Mouse (Mus musculus) thymus, postnatal 4 days (tissue): Measurements from ENCODE around the gene Tmem210.
"Not testable (repeated sequence)": the region's sequence is repeated elsewhere in the genome, so short reads cannot be mapped to it uniquely, and the experiment has no call there.

ENCODE experiments used
- DNase-seq: peaks from one replicate; pipeline ENCODE4 v3.0.0; 2021

The Tmem210 gene

DNA sequence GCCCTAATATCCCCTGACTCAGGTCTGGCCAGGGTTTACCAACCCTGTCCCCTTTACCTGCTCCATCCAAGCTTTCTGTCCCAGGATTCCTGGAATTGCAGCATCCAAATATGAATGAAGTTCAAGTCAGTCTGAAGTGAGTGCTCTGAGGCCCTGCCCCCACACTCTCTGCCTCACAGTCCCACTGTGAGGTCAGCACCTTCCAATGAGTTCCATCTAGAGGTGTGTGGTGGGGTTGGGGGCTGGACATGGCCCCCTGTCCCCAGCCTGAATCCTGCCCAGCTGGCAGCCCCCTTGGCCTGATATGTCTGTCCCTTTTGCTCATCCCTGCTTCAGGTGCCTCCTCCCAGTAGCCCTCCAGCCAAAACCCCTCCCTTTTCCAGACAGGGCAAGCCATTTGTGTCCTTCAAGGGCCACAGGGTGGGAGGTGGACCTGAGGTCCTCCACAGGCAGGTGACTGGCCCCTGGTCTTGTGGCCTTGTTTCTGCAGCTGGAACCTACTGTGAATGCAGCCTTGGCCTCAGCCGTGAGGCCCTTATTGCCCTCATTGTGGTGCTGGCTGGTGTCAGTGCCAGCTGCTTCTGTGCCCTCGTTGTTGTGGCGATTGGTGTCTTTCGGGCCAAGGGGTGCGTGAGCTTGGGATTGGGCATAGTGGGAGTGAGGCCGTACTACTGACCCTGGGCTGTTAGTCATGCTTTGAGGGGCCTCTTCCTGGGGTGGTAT lies at the start of gene Tmem210:
Tmem210 (plus strand) TSS at position 219 of the 723 bp plus-strand sequence.
- DNase-seq = no peak

DNA sequence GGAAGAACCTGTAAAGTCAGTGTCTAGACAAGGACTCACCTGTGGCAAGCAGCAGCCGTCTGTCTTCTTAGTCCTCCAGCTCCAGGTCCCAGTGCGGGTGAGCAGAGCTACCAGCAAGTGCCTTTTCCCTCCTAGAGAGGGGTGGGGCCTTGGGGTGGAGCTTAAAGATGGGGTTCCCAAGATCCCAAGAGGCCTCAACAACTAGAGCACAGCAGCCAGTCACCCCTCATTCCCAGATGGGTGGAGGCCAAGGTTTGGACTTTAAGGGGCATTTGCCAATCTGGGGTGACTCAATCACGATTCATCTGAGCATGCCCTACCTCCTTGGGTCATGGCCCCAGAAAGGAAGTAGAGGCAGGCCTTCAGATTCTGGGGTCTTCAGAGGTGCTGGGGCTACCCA lies 48.2 kb upstream of the Tmem210 start:
- no peak for DNase-seq

DNA sequence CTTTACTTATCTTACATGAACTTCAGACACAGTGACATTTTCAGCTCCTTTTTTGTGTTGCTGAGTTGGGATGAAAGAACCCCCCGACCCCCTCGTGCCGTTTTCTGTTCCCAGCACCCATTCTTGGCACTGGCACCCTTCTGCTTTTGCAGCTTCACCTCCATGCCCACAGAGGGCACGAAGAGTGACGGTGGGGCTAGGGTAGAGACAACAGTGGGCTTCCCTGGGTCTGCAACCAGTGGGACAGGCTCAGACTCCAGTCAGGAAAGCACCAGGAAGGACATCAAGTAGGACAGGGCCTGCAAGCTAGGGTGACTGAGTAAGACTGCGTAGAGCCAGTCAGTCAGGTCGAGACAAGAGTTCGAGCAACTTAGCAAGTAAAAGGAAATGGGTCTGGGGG lies 47.6 kb upstream of the Tmem210 start:
- DNase-seq = no peak

DNA sequence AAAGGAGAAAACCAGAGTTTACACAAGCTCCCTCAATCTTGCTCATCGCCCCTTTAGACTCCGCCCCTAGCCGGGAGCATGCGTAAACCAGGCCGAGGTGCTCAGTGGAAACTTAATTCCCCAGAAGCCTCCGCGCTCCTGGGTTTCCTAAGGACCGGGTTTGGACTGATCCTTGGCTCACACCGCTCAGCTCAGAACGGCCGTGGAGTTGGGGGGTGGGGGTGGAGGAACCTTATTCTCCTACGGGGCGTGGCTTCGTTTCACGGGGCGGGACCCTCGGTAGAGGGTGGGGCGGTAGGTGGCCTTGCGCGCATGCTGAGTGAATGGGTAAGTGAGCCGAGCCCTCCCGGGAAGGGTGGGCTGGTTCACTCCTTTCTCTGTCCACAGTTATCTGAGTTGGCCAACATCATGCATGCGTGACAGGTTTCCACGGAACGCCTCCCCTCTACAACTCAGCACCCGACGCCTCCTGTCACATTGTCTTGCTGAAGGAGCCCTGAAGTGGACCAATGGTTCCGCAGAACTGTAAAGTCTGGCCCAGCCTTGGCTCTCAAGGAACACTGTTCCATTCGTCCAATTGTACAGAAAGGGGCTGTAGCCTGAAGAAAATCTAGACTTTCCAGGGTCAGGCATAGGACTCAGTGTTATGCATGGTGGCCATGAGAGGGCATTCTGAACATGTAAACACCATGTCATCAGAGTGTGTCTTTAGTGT lies 47.1 kb upstream of the Tmem210 start:
- peak; percentile 74 for DNase-seq

DNA sequence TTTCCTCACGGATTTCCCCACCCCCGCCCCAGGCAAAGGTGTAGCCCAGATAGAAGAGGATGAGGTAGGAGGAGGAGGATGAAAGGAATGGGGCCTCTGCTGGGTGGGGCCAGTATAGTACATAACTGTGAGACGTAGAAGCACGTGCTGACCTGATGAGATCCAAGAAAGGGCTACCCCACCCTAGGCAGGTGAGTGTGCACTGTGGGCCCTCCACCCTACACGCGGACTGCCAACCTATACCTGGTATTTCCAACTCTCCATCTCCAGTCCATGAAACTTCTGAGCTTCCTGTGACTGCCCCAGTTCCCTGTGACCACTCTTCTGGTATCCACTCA lies 46.5 kb upstream of the Tmem210 start:
- DNase-seq = no peak

DNA sequence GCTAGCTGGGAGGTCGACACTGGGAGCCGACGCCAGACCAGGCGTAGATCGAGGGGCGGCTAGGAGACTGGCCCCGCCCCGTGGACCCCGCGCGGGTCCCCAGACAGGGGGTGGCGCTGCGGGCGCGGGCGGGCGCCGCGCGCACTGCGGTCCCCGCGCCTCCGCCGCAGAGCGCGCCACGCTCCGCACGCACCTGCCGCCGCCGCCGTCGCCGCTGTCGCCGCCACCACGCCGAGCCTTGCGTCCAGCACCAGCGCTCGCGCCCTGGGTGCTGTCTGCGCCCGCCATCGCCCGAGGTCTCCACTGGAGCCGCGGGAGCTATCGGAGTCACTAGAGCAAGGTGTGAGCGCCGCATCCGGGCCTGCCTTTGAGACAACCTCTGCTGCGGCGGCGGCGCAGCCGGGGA lies 45.8 kb upstream of the Tmem210 start, which contains the start of the genes Rnf208 and Cysrt1:
Rnf208 (plus strand) TSS at position 155 of the 406 bp plus-strand sequence.
Cysrt1 (minus strand) TSS at position 352 of the 406 bp plus-strand sequence.
- peak; percentile 71 for DNase-seq

DNA sequence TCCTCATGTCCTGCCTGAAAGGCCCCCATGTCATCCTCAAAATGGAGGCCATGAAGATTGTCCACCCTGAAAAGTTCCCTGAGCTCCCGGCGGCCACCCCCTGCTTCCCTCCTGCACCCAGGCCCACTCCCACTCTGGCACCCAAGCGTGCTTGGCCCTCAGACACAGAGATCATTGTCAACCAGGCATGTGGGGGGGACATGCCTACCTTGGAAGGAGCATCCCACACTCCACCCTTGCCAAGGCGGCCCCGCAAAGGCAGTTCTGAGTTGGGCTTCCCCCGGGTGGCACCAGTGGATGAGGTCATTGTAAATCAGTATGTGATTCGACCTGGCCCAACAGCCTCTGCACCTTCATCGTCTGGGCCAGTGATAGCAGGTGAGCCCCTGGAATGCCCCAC lies 44.6 kb upstream of the Tmem210 start:
- no peak for DNase-seq

DNA sequence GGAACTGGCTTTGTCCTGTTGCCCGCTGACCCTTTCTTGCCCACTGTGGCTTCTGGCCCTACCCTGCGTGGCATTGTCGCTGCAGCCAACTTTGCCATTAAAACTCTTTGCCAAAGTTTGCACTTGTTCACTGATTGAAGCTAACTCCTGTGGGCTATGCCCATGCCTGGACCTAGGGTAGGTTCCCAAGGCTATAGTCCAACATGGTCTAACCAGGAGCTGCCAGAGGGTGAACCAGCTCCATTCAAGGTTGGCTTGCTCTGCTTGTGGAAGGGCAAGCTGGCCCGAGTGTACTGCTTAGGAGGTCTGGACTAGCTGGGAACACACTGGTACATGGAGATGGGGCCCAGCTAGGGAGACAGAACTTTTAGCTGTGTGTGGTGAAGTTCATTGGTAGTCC lies 43.8 kb upstream of the Tmem210 start:
- no peak for DNase-seq

DNA sequence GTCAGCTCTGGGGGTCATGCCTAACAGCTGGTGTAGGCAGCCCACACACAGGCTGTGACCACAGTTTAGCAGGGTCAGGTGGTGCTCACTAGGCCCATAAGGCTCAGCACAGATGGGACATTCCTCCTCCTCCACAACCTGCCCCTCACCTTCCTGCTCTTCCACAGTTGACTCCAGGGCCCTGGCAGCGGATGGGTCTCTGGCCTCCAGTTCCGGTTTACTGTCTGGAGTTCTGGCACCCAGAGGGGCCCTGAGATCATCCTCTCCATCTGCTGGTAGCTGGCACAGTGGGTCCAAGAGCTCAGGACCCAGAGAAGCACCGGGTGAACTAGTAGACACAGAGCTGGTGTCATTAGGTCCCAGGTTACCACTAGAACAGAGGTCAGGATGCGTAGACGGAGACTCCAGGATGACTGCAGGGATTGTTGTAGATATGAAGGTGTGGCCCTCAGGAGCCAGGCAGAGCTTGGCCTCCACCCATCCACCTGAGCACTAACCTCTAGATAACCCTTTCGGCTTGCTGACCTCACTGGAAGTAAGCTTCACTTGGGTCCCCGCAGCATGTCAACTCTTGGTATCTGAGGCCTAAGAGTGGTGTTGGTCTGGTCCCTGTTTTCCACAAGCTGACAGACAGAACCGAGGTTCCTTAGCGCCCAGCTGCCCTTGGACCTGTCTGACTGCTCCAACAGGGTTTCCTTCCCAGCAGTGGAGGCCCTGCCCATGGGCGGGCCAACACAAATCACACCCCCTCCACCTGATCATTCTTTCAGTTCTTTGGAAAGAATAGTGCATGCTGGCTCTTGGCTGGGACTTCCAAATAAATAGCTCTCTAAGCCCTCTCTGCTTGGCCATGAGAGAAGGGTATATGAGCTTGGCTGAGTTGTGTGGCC lies 41.5 kb upstream of the Tmem210 start, which contains the start of gene AL732309.1:
AL732309.1 (minus strand) TSS at position 681 of the 890 bp plus-strand sequence.
- DNase-seq = no peak

DNA sequence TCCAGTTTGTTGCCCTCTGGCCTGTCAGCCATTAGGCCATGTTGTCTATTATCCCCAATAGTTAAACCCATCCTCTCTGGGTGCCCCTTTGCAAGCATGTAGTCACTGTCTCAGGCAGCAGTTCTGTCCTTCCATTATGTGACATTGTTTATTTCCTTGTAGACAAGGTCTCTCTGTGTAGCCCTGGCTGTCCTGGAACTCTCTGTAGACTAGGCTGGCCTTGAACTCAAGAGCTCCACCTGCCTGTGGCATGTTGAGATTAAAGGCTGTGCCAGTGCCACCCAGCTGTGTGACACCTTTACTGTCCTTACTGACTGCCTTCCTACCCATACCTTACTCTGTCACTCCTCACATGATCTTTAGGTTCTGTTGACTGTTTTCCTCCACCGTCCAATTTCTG lies 35.6 kb upstream of the Tmem210 start:
- peak; percentile 62 for DNase-seq

DNA sequence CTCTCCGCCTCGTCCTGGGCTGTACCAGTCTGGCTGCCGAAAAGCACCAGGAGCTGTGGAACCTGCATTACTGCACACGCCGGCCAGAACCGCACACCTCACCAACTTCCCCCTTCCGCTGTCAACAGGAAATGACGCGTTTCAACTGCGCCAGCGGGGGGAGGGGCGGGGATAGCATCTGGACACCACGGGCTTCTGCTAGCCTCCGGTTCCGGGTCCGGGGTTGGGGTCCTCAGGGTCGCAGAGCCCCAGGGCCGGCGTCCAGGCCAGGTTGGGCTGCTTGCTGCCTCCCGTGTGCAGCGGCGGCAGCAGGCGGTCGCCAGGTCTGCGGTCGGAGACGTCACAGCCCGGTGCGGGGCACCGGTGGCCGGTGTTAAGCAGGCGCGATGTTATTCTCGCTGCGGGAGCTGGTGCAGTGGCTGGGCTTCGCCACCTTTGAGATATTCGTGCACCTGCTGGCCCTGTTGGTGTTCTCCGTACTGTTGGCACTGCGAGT lies 32.6 kb upstream of the Tmem210 start, which contains the start of gene Tmem203:
Tmem203 (plus strand) TSS at position 156 of the 496 bp plus-strand sequence.
- peak; percentile 91 for DNase-seq

DNA sequence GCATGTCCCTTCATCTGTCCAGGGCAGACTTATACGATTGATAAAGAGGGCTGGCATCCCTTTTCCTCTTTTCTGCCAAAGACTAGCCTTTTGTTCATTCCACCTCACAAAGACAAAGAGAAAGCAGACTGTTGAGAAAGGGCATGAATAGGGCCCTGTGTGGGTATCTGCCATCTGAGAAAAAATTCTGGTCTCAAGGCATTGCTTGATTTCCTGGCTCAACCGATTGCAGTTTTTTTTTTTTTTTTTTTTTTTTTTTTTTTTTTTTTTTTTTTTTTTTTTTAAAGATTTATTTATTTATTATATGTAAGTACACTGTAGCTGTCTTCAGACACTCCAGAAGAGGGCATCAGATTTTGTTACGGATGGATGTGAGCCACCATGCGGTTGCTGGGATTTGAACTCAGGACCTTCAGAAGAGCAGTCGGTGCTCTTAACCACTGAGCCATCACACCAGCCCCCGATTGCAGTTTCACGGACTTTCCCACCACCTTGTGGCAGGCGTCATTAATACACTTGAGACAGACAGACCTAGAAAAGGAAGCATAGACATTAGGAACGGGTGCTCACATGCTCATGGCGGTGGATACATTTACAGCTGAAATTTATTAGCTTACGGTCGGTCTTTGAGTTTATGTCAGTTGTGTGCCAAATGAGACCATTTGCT lies 31.4 kb upstream of the Tmem210 start:
- peak; percentile 82 for DNase-seq

DNA sequence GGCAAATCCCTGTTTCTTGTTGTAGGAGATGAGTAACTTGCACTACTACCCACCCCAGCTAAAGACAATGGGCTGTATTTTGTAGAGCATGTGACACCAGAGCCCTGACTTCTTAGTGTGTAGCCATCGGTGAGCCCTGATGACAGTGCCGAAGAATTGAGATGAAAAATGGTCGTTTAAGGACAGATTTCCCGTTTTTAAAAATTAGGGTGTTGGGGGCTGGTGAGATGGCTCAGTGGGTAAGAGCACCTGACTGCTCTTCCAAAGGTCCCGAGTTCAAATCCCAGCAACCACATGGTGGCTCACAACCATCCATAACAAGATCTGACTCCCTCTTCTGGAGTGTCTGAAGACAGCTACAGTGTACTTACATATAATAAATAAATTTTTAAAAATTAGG lies 30.7 kb upstream of the Tmem210 start:
- not testable (repeated sequence) for DNase-seq

DNA sequence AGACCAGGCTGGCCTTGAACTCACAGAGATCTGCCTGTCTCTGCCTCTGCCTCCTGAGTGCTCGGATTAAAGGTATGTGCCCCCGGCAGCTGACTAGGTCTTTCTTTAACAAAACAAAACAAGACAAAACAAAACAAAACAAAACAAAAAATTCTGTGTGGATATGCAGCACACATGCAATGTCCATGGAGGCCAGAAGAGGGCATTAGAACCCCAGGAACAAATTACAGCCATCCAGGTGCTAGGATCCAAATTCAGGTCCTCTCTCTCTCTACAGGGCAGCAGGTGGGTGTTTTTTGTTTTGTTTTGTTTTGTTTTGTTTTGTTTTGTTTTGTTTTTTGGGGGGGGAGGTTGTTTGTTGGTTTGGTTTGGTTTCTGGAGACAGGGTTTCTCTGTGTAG lies 29.1 kb upstream of the Tmem210 start:
- peak; percentile 44 for DNase-seq

DNA sequence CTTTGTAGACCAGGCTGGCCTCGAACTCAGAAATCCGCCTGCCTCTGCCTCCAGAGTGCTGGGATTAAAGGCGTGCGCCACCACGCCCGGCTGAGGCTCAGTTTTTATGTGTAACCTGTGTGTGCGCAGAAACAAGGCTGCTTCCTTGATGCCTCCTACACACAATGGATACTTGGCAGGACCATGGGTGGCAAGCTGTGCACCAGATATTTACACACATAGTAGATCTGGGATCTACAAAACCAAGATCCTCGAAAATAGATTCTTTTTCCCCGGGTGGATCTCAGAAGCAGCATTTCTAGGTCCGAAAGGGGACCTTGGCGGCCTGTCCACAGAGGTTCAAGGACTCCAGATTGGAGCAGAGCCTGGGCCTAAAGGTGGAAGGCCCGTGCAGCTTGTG lies 26.1 kb upstream of the Tmem210 start:
- no peak for DNase-seq

DNA sequence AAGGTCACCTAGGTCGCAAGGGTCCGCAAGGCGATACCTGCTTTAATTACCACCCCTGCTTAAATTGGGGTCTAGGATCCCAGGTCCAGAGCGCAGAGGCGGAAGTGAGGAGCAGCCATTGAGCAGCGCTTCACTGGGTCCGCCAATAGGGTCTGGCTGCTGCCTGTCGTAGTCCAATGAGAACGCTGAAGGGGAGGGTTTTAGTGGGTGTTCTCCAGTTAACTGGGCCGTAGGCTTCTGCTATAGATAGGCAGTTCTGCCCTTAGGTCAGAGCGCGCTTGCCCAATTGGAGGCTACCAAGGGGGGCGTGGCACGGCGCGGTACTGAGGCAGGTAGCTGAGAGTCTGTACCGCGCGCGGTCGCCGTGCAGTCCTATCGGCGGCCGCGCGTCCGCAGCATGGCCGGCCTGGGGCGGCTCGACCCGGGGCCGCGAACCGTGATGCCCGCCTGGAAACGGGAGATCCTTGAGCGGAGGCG lies 25.6 kb upstream of the Tmem210 start, which contains the start of gene Tprn:
Tprn (plus strand) TSS at position 328 of the 477 bp plus-strand sequence.
- DNase-seq = peak; percentile 95

DNA sequence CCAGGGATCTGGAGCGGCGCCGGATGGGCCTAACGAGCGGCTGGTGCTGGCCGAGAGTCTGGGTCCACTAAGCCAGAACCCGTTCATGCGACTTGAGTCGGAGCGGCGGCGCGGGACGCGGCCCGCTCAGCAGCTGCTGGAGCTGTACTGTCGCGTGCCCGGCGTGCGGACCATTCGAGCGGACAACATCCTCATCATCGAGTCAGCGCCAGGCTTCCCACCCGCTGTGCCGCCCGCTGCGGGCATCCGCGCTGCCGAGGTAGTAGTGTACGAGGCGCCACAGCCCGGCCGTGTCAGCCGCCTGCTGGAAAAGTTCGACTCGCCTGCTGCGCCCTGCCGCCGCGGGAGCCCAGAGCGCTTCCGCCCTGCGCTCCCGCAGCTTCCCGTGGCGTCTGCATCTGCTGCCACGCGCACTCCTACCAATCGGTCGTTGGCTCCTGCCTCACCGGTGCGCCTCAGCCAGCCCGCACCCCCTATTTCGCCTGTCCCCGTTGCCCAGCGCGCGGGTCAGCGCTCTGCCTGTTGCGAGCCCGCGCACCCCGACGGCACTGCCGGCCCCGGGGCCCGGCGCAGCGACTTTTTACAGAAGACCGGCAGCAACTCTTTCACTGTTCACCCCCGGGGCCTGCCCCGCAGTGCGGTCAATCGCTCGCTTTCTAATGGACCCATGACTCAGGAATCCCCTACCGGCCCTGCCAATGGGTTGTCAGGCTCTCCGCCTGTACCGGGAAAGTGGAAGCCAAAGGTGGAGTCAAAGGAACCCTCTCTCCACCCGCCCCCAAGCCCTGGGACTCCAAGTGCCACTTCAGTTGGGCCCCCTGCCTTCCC lies 24.9 kb upstream of the Tmem210 start:
- peak; percentile 77 for DNase-seq

DNA sequence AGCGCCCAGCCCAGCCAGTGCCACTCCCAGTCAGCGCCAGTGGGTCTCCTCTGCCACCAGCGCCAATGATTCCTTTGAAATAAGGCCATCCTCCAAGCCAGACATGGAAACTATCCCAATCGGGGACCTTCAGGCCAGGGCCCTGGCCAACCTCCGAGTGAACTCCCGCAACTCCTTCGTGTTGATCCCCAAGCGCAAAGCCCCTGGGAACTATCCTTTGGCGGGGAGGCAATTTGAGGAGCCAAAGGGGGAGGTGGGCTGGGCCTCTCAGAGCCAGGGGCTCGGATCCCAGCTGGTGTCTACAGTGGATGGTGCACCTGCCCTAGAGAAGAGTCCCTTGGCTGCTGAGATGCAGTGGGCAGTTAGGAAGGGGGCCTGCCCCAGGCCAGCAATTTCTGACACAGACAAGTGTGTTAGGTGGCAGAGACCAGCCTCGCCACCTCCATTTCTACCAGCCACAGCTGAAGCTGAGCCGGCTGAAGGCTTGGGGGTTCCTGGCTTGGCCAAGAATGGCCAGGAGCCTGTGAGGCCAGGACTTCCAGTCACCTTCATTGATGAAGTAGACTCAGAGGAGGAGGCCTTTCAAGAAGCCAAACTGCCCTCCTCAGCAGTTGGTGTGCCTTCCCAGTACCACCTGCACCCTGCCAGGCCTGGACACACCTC lies 24.2 kb upstream of the Tmem210 start:
- no peak for DNase-seq

DNA sequence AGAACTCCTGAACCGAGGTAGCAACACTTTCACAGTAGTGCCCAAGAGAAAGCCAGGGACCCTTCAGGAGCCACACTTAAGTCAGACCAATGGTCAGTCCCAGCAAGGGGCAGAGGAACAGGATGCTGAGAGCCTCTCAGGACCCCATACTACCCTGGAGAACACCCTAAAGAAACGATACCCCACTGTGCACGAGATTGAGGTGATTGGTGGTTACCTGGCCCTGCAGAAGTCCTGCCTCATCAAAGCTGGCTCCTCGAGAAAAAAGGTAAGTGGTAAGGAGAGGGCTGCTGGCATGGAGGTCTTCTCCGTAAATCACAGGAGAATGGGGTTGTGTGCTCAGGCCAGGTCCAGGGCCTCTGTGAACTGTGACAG lies 23.7 kb upstream of the Tmem210 start:
- DNase-seq = no peak

DNA sequence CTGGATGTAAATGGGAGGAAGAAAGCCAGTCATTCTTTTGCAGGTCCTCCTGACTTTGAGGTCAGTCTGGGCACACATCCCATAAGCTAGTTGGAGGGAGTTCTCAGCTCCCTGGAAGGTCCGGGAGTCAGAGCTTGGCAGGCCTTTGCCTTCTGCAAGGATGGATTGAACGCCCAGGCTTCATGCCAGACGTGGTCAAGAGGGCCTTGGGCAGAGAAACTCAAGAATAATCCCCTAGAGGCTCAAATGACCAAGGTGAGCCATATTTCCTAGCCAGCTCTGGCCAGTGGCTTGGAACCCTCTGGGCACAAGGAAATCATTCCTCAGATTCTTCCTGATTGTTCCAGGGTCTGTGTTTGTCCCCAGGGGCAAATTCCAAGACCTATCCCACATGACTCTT lies 23.1 kb upstream of the Tmem210 start:
- no peak for DNase-seq
